Mouse (Mus musculus) intestine, embryonic 14.5 days (tissue): ENCODE data around the gene Ptprf. TPM values are rescaled to one million over a fixed set of nuclear protein-coding genes. Genes with fewer than 3 reads are reported as not detected.

Experiments used
- ATAC-seq: fragments of 200-750 bp; cut with Nextera tagmentation; replicated peaks from 2 replicates; pipeline ENCODE4 v1.8.0; 2017; ENCODE audit warnings: low read depth, moderate number of reproducible peaks, moderate TSS enrichment, moderate library complexity; ENCODE audit not compliant: low FRiP score, low TSS enrichment
- DNase-seq: peaks from one replicate; pipeline ENCODE4 v3.0.0-alpha.2; 2018; ENCODE audit warnings: low spot score
- H3K27ac ChIP-seq: fragments of 300-500 bp; sonication (generic); 2 replicates; pipeline ENCODE4 v1.5.1; 2014; ENCODE audit warnings: low read depth, mild to moderate bottlenecking, control low read depth
- H3K27me3 ChIP-seq: fragments of 300-500 bp; sonication (generic); replicated peaks from 2 replicates; pipeline ENCODE4 v1.6.1; 2014; ENCODE audit warnings: low read length, control low read depth; ENCODE audit not compliant: control insufficient read depth, insufficient read depth
- H3K36me3 ChIP-seq: fragments of 300-500 bp; sonication (generic); 2 replicates; pipeline ENCODE4 v1.6.1; 2014; ENCODE audit warnings: low read length, control low read depth; ENCODE audit not compliant: control insufficient read depth, insufficient read depth
- H3K4me1 ChIP-seq: fragments of 300-500 bp; sonication (generic); replicated peaks from 2 replicates; pipeline ENCODE4 v1.6.1; 2014; ENCODE audit warnings: low read length, control low read depth, mixed read lengths; ENCODE audit not compliant: control insufficient read depth, insufficient read depth
- H3K4me2 ChIP-seq: fragments of 300-500 bp; sonication (generic); 2 replicates; pipeline ENCODE4 v1.6.1; 2014; ENCODE audit warnings: low read length
- H3K4me3 ChIP-seq: fragments of 300-500 bp; sonication (generic); 2 replicates; pipeline ENCODE4 v1.5.1; 2014; ENCODE audit warnings: low read depth, low read length, control low read depth, mixed read lengths
- H3K9ac ChIP-seq: fragments of 300-500 bp; sonication (generic); 2 replicates; pipeline ENCODE4 v1.6.1; 2014; ENCODE audit warnings: mild to moderate bottlenecking, low read length
- H3K9me3 ChIP-seq: fragments of 300-500 bp; sonication (generic); 2 replicates; pipeline ENCODE4 v1.6.1; 2016; ENCODE audit warnings: low read length, control low read depth; ENCODE audit not compliant: control insufficient read depth
- WGBS: fragments of 180-500 bp; shearing (Covaris S2); extraction: QIAGEN DNeasy Blood & Tissue Kit; methylation state at CpG from one replicate; pipeline ENCODE4 v1.1.7; 2014; 5-methylcytosine and 5-hydroxymethylcytosine counted together
- polyA plus RNA-seq: library from polyadenylated mRNA; unstranded; fragments of >200 nt; fragmentation: Nextera tagmentation; extraction: Ambion mirVana; gene quantifications from 2 replicates; pipeline ENCODE4 v1.2.1, GENCODE M21; 2014

Ptprf gene
- polyA plus RNA-seq: 69.1 and 73.6 TPM in 2 replicates

DNA sequence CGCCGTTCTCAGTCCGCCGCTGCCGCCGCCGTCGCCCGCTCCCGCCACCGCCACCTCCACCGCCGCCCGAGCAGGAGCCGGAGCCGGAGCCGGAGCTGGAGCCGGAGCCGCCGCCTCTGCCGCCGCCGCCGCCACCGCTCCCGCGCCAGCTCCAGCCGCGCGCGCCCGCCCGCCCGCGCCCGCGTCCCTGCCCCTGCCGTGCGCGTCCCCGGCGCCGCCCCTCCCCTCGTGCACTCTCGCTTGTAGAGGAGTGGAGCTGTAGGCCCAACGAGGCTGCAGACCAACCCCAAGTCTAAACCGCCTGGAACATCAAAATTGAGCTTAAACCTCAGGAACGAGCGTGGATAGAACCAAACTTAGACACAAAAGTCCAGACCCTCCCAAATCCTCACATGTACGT, at the start of gene Ptprf:
Gene Ptprf (minus strand): TSS at position 175 of the 400 bp plus-strand sequence.
- WGBS: 4% methylated on average over 34 of the region's 50 CpGs
- peak within 1 kb of the TSS; percentile 66 for H3K4me2 ChIP-seq
- ATAC-seq (peak; percentile 51), DNase-seq (peak; percentile 91)
- H3K4me3 ChIP-seq: peak within 1 kb of the TSS; percentile 70
- H3K36me3 ChIP-seq: peaks cover 12% of the 10 kb centered on the region
- no peaks in the 10 kb centered on the region for H3K27me3 ChIP-seq
- peak within 1 kb of the TSS; percentile 90 for H3K9ac ChIP-seq
- H3K9me3 ChIP-seq: no peaks in the 10 kb centered on the region
- peak within 1 kb of the TSS; percentile 90 for H3K27ac ChIP-seq
- peaks cover 35% of the 10 kb centered on the region for H3K4me1 ChIP-seq

DNA sequence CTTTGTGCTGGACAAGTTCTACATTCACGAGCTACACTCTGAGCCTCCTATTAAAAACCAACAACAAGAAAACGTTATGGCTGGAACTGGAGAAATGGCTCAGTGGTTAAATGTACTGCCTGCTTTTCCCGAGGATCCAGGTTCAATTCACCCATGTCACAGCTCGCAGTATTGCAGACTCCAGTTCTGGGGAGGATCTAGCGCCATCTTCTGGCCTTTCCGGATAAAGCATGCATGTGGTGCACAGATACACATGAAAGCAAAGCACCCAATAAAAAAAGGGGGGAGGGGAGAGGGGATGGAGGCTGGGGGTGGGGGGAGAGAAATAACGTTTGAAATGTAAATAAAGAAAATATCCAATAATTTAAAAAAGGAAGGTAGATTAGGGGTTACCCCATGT, 45.5 kb upstream of the Ptprf start:
- ATAC-seq (no peak), DNase-seq (peak; percentile 84)
- Histone ChIP-seq H3K36me3 (no peaks in the 10 kb centered on the region), H3K27me3 (no peaks in the 10 kb centered on the region), H3K4me3 (no peak overlapping the region), H3K4me2 (no peak overlapping the region), H3K27ac (no peak overlapping the region), H3K9ac (no peak overlapping the region), H3K4me1 (no peaks in the 10 kb centered on the region), H3K9me3 (no peaks in the 10 kb centered on the region)
- 17% methylated on average over 7 of the region's 7 CpGs for WGBS

DNA sequence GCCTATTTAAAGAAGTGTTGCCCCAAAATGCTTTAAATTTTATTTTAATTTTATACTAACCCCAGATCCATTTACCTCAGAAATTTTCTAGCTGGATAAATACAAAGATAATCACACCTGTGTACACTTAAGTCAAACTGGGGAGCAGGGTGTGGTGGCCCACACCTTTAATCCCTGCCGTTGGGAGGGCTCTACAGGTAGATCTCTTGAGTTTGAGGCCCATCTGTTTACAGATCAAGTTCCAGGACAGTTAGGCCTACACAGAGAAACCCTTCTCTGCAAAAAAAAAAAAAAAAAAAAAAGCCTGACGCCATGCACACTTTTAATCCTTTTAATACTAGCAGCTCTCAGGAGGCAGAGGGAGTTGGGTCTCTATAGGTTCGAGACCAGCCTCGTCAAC, 44.8 kb upstream of the Ptprf start:
- Histone ChIP-seq H3K27ac (no peak overlapping the region), H3K4me2 (no peak overlapping the region), H3K9me3 (no peaks in the 10 kb centered on the region), H3K27me3 (no peaks in the 10 kb centered on the region), H3K4me1 (no peaks in the 10 kb centered on the region), H3K36me3 (no peaks in the 10 kb centered on the region), H3K4me3 (no peak overlapping the region), H3K9ac (no peak overlapping the region)
- no peak for DNase-seq
- WGBS: 68% methylated on average over 4 of the region's 4 CpGs
- ATAC-seq: no peak

DNA sequence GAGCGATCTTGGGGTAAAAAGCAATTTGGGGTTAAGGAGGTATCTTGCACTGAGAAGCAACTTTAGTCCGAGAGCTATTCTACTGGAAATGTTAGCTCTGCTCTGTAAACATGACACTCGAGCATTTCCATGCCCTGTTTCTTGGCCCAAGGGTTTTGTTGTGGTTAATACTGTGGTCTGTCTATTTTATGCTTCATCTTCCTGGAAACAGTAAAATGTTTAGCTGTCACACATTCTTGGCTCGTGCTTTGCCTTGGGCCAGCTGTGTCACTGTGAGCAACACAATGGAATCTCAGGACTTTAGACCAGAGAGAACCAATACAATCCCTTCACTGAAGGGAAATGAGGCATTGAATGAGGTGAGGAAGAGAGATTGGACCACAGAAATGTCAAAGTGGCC, 40.6 kb upstream of the Ptprf start:
- no peak for DNase-seq
- 48% methylated on average over 4 of the region's 4 CpGs for WGBS
- H3K27ac ChIP-seq: peak overlapping the region; percentile 69; the same call in 1 of the 2 replicates

GRCm38 (mm10) chr4:118326476-118326875, 35.3 kb upstream of the Ptprf start:
- Histone ChIP-seq H3K36me3 (no peaks in the 10 kb centered on the region), H3K4me2 (no peak overlapping the region), H3K27ac (no peak overlapping the region), H3K9me3 (no peaks in the 10 kb centered on the region), H3K27me3 (no peaks in the 10 kb centered on the region), H3K4me1 (0 out of 2 replicates have a peak, but pooled peaks cover 3% of the 10 kb centered on the region), H3K9ac (no peak overlapping the region), H3K4me3 (no peak overlapping the region)
- 36% methylated on average over 7 of the region's 7 CpGs for WGBS
- DNase-seq (no peak), ATAC-seq (0 out of 2 replicates have a peak, but pooled peaks have one; percentile 40)

More for the DNA sequence above, 40.6 kb upstream of the Ptprf start:
- H3K9ac ChIP-seq: no peak overlapping the region
- H3K4me1 ChIP-seq: 0 out of 2 replicates have a peak, but pooled peaks cover 3% of the 10 kb centered on the region
- H3K36me3 ChIP-seq: no peaks in the 10 kb centered on the region
- H3K4me2 ChIP-seq: 0 out of 2 replicates have a peak overlapping the region, but pooled peaks have one; percentile 8
- H3K9me3 ChIP-seq: no peaks in the 10 kb centered on the region
- H3K27me3 ChIP-seq: no peaks in the 10 kb centered on the region
- no peak overlapping the region for H3K4me3 ChIP-seq
- no peak for ATAC-seq

- no peak overlapping the region for H3K4me2 ChIP-seq
- DNase-seq: no peak
- WGBS: 50% methylated on average over 2 of the region's 2 CpGs
- H3K9me3 ChIP-seq: no peaks in the 10 kb centered on the region
- H3K27me3 ChIP-seq: no peaks in the 10 kb centered on the region
- ATAC-seq: no peak
- H3K9ac ChIP-seq: no peak overlapping the region
- 0 out of 2 replicates have a peak, but pooled peaks cover 6% of the 10 kb centered on the region for H3K4me1 ChIP-seq
- no peak overlapping the region for H3K4me3 ChIP-seq
- H3K36me3 ChIP-seq: no peaks in the 10 kb centered on the region
- H3K27ac ChIP-seq: no peak overlapping the region
Observed at GRCm38 (mm10) chr4:118320636-118321035, 29.4 kb upstream of the Ptprf start.

DNA sequence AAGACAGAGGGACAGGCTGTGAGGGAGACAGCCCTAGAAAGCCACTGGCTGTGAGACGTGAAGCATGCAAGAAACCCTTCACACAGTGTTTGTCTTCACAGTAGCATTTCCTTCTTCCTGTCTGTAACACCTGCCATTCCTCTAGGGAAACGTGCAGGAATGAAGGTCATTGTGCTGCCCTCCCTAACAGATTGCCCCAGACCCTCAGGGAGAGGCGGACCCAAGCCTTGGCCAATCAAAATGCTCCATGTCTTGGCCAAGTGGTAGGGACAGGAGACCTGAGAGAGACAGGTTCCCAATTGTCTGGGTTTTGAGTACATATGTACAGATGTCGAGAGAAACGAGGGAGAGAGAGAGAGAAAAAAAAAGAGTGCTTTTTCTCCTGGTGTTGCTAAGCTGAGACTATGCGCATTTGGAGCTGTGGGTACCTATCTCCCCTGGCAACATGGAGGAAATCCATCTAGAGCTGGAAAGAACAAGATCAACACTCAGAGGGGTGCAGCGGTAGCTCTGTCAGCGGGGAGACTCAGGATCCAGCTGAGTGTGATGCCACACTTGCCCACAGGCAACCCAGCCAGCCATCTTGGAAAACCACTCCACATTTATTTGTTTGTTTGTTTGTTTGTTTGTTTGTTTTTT, 28.6 kb upstream of the Ptprf start:
- Histone ChIP-seq H3K4me2 (no peak overlapping the region), H3K4me3 (no peak overlapping the region), H3K27ac (no peak overlapping the region), H3K4me1 (0 out of 2 replicates have a peak, but pooled peaks cover 12% of the 10 kb centered on the region), H3K27me3 (no peaks in the 10 kb centered on the region), H3K36me3 (no peaks in the 10 kb centered on the region), H3K9ac (no peak overlapping the region), H3K9me3 (no peaks in the 10 kb centered on the region)
- WGBS: 36% methylated on average over 8 of the region's 8 CpGs
- no peak for ATAC-seq
- no peak for DNase-seq

GRCm38 (mm10) chr4:118316662-118317061, 25.5 kb upstream of the Ptprf start:
- no peak for DNase-seq
- Histone ChIP-seq H3K27me3 (no peaks in the 10 kb centered on the region), H3K4me1 (0 out of 2 replicates have a peak, but pooled peaks cover 12% of the 10 kb centered on the region), H3K27ac (no peak overlapping the region), H3K9me3 (peaks cover 3% of the 10 kb centered on the region; the same call in 1 of the 2 replicates), H3K36me3 (no peaks in the 10 kb centered on the region), H3K4me3 (no peak overlapping the region), H3K9ac (no peak overlapping the region), H3K4me2 (no peak overlapping the region)
- WGBS: 74% methylated on average over 4 of the region's 4 CpGs
- no peak for ATAC-seq

DNA sequence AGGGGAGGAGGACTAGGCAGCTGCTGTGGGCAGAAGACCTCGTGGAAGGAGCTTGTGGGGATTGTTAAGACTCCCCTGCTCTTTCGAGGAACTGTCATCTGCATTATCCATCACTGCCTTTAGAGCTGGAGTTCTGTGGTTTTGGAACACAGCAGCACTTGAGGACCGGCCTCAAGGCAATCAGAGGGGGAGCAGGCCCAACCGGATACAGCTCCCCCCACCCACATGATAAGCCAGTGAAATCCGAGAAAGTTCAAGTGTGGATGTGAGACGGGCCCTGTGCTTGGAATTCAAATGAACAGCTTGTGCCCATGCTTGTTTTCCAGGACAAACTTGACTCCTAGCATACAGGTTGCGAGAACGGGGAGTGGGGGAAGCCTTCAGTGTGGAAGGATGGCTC, 24.1 kb upstream of the Ptprf start:
- H3K27me3 ChIP-seq: no peaks in the 10 kb centered on the region
- H3K36me3 ChIP-seq: no peaks in the 10 kb centered on the region
- H3K4me1 ChIP-seq: 0 out of 2 replicates have a peak, but pooled peaks cover 12% of the 10 kb centered on the region
- no peak overlapping the region for H3K4me2 ChIP-seq
- no peak for DNase-seq
- no peak overlapping the region for H3K27ac ChIP-seq
- peaks cover 3% of the 10 kb centered on the region; the same call in 1 of the 2 replicates for H3K9me3 ChIP-seq
- 21% methylated on average over 8 of the region's 8 CpGs for WGBS
- H3K9ac ChIP-seq: no peak overlapping the region
- no peak overlapping the region for H3K4me3 ChIP-seq
- ATAC-seq: no peak
